Mouse (Mus musculus) hindbrain, embryonic 10.5 days (tissue): ENCODE measurements around the gene Fhit. TPM values are rescaled to one million over a fixed set of nuclear protein-coding genes. Genes with fewer than 3 reads are reported as not detected.

Source experiments
- DNase-seq: peaks from one replicate; pipeline ENCODE4 v3.0.0-alpha.2; 2017; ENCODE audit warnings: low spot score
- H3K27ac ChIP-seq: fragments of 300-500 bp; sonication (generic); 2 replicates; pipeline ENCODE4 v1.5.1; 2016; ENCODE audit warnings: mild to moderate bottlenecking, moderate library complexity
- H3K27me3 ChIP-seq: fragments of 300-500 bp; sonication (generic); 2 replicates; pipeline ENCODE4 v1.6.1; 2016; ENCODE audit warnings: mild to moderate bottlenecking; ENCODE audit not compliant: poor library complexity, insufficient read depth, severe bottlenecking
- H3K36me3 ChIP-seq: fragments of 300-500 bp; sonication (generic); 2 replicates; pipeline ENCODE4 v1.6.1; 2016; ENCODE audit warnings: mild to moderate bottlenecking, moderate library complexity
- H3K4me1 ChIP-seq: fragments of 300-500 bp; sonication (generic); replicated peaks from 2 replicates; pipeline ENCODE4 v1.6.1; 2016; ENCODE audit warnings: mild to moderate bottlenecking
- H3K4me3 ChIP-seq: fragments of 300-500 bp; sonication (generic); 2 replicates; pipeline ENCODE4 v1.5.1; 2016; ENCODE audit warnings: mild to moderate bottlenecking, moderate library complexity
- H3K9me3 ChIP-seq: fragments of 300-500 bp; sonication (generic); 2 replicates; pipeline ENCODE4 v1.6.1; 2016; ENCODE audit warnings: mild to moderate bottlenecking, moderate library complexity
- WGBS: fragments of 180-500 bp; shearing (Covaris S2); methylation state at CpG from one replicate; pipeline ENCODE4 v1.1.7; 2016; 5-methylcytosine and 5-hydroxymethylcytosine counted together
- polyA plus RNA-seq: library from polyadenylated mRNA; unstranded; fragments of >200 nt; fragmentation: Nextera tagmentation; extraction: Ambion mirVana; gene quantifications from 2 replicates; pipeline ENCODE4 v1.2.1, GENCODE M21; 2016

The Fhit gene
- polyA plus RNA-seq, 1 experiment from 2014 or later, result 4.4 TPM

GRCm38 (mm10) chr14:10049947-10050346 is 1111.9 kb downstream of the Fhit start:
- Histone ChIP-seq H3K27ac (no peak overlapping the region), H3K4me3 (no peak overlapping the region), H3K27me3 (no peaks in the 10 kb centered on the region), H3K4me1 (peaks cover 7% of the 10 kb centered on the region; the same call in 1 of the 2 replicates), H3K36me3 (no peaks in the 10 kb centered on the region), H3K9me3 (peaks cover 3% of the 10 kb centered on the region; the same call in 1 of the 2 replicates)
- DNase-seq, result no peak
- 76% methylated on average over 3 of the region's 3 CpGs for WGBS

- no peak for DNase-seq
- H3K27me3 ChIP-seq, result no peaks in the 10 kb centered on the region
- WGBS, result 91% methylated on average over 2 of the region's 2 CpGs
Measured at GRCm38 (mm10) chr14:10047123-10047783, 1114.6 kb downstream of the Fhit start.

DNA sequence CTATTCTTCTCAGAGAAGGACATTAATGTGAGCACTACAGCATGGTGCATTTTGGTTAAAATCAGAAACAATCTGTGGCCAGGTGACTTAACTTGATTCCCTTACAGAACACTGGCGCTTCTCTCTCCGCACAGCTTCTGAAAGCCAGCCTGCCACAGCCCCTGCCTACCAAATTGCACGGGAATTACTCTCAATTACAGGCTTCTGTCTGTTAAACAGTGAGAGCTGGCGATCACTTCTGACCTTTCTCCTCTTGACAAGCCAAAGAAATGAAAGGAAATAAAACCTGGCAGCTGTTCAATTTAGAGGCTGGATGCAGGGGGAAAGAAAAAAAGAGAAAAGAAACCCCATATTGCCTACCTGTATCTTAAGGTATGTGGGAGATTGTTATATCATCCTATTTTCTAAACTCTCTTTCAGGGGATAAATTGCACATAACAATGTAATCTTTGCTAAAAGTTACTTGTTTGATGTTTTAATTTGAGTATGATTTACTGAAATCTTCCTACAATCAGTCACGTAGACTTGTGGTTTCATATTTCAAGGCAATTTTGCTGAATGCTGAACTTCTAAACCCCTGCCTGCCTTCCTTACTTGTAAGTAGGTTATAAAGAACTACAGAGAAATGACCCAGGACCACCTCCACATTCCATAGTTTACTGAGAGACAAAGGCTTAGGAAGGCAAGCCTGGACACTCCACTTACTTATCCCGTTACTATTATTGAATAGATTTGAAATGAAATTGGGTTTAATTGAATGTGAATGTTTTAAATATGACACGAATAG is 1115.3 kb downstream of the Fhit start:
- WGBS, result 25% methylated on average over 7 of the region's 7 CpGs
- H3K36me3 ChIP-seq, result no peaks in the 10 kb centered on the region
- H3K4me3 ChIP-seq, result no peak overlapping the region
- peaks cover 3% of the 10 kb centered on the region; the same call in 1 of the 2 replicates for H3K9me3 ChIP-seq
- H3K27me3 ChIP-seq, result no peaks in the 10 kb centered on the region
- H3K4me1 ChIP-seq, result peaks cover 7% of the 10 kb centered on the region; the same call in 1 of the 2 replicates
- no peak for DNase-seq
- no peak overlapping the region for H3K27ac ChIP-seq

More at GRCm38 (mm10) chr14:10047123-10047783, 1114.6 kb downstream of the Fhit start:
- H3K27ac ChIP-seq, result no peak overlapping the region
- H3K4me1 ChIP-seq, result peaks cover 7% of the 10 kb centered on the region; the same call in 1 of the 2 replicates
- H3K4me3 ChIP-seq, result no peak overlapping the region
- H3K36me3 ChIP-seq, result no peaks in the 10 kb centered on the region
- H3K9me3 ChIP-seq, result peaks cover 3% of the 10 kb centered on the region; the same call in 1 of the 2 replicates

DNA sequence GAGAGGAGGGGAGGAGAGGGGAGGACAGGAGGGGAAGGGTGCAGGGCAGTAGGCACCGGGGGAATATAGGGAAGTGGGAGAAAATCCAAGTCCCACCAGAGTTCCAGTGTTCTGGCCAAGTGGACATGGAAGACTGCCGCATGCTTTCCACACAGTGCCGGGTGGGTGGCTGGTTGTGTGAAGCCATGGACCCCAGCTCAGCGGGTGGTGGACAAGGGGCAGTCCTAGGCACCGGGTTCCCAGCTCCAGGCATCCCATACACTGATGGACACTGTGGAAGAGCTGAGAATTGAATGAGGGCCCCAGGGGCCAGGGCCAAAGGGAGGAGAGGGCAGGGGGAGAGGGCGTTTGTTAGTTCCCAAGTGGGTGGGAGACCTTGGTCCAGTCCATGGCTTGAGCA is 1123.8 kb downstream of the Fhit start:
- H3K9me3 ChIP-seq, result no peaks in the 10 kb centered on the region
- no peak for DNase-seq
- no peaks in the 10 kb centered on the region for H3K36me3 ChIP-seq
- H3K4me1 ChIP-seq, result peaks cover 18% of the 10 kb centered on the region
- 90% methylated on average over 6 of the region's 6 CpGs for WGBS
- no peak overlapping the region for H3K4me3 ChIP-seq
- peaks cover 62% of the 10 kb centered on the region for H3K27me3 ChIP-seq
- no peak overlapping the region for H3K27ac ChIP-seq

- no peak overlapping the region for H3K27ac ChIP-seq
- peaks cover 18% of the 10 kb centered on the region for H3K4me1 ChIP-seq
- H3K4me3 ChIP-seq, result no peak overlapping the region
- WGBS, result 69% methylated on average over 2 of the region's 2 CpGs
- H3K36me3 ChIP-seq, result no peaks in the 10 kb centered on the region
- no peaks in the 10 kb centered on the region for H3K9me3 ChIP-seq
- H3K27me3 ChIP-seq, result peaks cover 68% of the 10 kb centered on the region
- no peak for DNase-seq
Measured at GRCm38 (mm10) chr14:10036685-10037215, 1125.1 kb downstream of the Fhit start.

GRCm38 (mm10) chr14:10035682-10036081 is 1126.2 kb downstream of the Fhit start:
- no peak overlapping the region for H3K4me3 ChIP-seq
- peak; percentile 51 for DNase-seq
- 8% methylated on average over 3 of the region's 3 CpGs for WGBS
- no peaks in the 10 kb centered on the region for H3K36me3 ChIP-seq
- H3K4me1 ChIP-seq, result peaks cover 18% of the 10 kb centered on the region
- H3K27me3 ChIP-seq, result peaks cover 66% of the 10 kb centered on the region
- no peak overlapping the region for H3K27ac ChIP-seq
- H3K9me3 ChIP-seq, result no peaks in the 10 kb centered on the region

DNA sequence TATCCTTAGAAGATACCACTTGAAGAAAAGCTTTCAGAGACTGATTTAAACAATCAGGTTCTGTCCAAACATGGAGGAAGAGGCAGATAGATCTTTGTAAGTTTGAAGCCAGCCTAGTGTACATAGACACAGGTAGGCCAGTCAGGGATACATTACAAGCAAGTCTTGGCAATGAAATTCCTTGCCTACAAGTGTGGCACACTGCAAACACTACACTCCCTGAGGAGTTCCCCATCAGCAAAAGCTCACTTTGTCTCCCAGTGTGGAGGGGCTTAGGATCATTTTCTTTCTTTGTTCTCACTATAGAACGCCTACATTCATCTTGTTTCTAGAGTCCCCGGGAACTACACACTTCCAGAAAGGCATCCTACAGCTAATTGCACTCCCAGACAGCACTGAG is 1126.6 kb downstream of the Fhit start:
- Histone ChIP-seq H3K9me3 (no peaks in the 10 kb centered on the region), H3K4me1 (peaks cover 18% of the 10 kb centered on the region), H3K36me3 (no peaks in the 10 kb centered on the region), H3K27ac (no peak overlapping the region), H3K4me3 (no peak overlapping the region), H3K27me3 (peaks cover 61% of the 10 kb centered on the region)
- 17% methylated on average over 2 of the region's 2 CpGs for WGBS
- DNase-seq, result no peak

DNA sequence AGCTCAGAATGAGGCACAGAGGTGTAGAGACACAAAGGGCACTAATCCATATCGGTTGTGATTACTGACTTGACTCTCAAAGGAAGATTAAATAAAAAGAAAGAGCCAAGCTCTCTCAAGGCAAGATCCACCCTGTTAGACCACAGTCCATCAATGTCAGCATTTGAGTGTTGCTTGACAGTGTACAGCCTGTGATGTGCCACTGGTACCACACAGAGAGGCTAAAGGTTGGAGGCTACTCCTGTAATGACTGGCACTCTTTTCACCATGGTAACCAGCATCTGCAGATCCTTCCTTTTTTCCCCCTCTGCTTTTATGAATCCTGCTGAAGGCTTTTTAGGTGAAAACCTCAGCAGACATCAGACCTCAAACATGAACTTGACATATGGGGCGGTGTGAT is 1138.5 kb downstream of the Fhit start:
- DNase-seq, result no peak
- H3K4me3 ChIP-seq, result no peak overlapping the region
- no peak overlapping the region for H3K27ac ChIP-seq
- no peaks in the 10 kb centered on the region for H3K27me3 ChIP-seq
- 91% methylated on average over 2 of the region's 2 CpGs for WGBS
- 0 out of 2 replicates have a peak, but pooled peaks cover 3% of the 10 kb centered on the region for H3K4me1 ChIP-seq
- no peaks in the 10 kb centered on the region for H3K36me3 ChIP-seq
- 0 out of 2 replicates have a peak, but pooled peaks cover 5% of the 10 kb centered on the region for H3K9me3 ChIP-seq

GRCm38 (mm10) chr14:10022304-10022703 is 1139.5 kb downstream of the Fhit start:
- WGBS, result 65% methylated on average over 2 of the region's 2 CpGs
- Histone ChIP-seq H3K4me1 (0 out of 2 replicates have a peak, but pooled peaks cover 3% of the 10 kb centered on the region), H3K9me3 (no peaks in the 10 kb centered on the region), H3K27me3 (no peaks in the 10 kb centered on the region), H3K4me3 (no peak overlapping the region), H3K36me3 (no peaks in the 10 kb centered on the region), H3K27ac (no peak overlapping the region)
- no peak for DNase-seq

- 88% methylated on average over 5 of the region's 5 CpGs for WGBS
- Histone ChIP-seq H3K36me3 (no peaks in the 10 kb centered on the region), H3K27ac (no peak overlapping the region), H3K9me3 (no peaks in the 10 kb centered on the region), H3K4me1 (0 out of 2 replicates have a peak, but pooled peaks cover 3% of the 10 kb centered on the region), H3K4me3 (no peak overlapping the region), H3K27me3 (no peaks in the 10 kb centered on the region)
- DNase-seq, result no peak
Measured at GRCm38 (mm10) chr14:10020400-10021140, 1141.3 kb downstream of the Fhit start.

DNA sequence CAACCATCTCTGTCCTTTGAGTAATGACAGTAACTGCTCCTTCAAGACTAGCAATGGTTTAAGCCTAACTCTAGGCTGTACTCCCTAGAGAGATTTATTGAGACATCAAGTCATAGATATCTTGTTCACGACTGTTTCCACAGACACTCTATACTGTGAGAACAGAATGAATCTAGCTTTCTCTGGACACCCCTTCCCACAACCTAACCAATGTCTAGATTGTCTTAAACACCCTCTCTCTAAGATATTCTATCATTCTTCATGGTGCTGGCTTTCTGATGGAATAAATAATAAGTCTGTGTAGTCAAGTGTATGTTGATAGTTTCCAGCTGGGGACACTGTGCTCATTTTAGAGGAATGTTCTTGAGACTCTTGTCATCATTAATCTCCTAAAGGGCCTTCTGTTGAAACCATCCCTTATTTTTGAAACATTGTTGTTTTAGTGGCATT is 1148.0 kb downstream of the Fhit start:
- H3K9me3 ChIP-seq, result no peaks in the 10 kb centered on the region
- H3K4me3 ChIP-seq, result no peak overlapping the region
- H3K4me1 ChIP-seq, result peaks cover 2% of the 10 kb centered on the region; the same call in 1 of the 2 replicates
- H3K27ac ChIP-seq, result no peak overlapping the region
- no peaks in the 10 kb centered on the region for H3K27me3 ChIP-seq
- no peak for DNase-seq
- 77% methylated on average over 1 of the region's 1 CpGs for WGBS
- no peaks in the 10 kb centered on the region for H3K36me3 ChIP-seq

DNA sequence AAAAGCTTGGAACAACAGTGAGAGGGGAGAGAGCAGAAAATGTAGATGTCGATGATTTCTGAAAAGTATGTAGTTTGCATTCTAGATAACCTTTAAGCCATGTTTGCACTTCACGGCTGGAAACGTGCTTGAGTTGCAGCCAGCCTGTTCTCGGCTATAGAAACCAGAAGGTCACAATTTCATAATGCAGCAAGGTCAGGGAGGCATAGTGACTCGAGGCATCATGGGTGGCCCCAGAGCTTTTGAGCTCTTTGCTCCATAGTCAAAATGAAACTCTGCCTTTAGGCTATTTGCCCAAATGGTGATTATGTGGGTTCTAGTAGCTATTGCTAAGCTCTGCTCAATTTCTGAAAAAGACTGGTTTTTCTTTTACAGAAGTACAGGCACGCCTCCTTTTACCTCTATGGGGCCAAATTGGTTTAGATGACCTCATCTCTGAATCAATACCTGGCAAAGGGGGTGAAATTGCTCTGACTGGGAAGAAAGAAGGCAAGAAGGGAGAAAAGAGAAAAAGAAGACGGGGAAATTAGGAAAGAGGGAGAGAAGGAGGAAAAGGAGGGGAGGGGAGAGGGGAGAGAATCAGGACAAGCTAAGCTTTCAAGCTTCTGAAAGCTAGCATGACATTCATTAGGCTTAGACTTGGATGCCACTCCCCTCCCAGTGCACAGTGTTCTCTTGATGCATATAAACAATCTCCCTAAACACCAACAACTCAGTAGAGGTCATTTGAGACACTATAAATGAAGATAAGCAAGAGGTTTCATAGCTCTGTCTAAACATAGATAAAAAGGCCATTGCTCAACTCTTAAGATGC is 1148.6 kb downstream of the Fhit start:
- Histone ChIP-seq H3K36me3 (no peaks in the 10 kb centered on the region), H3K27ac (no peak overlapping the region), H3K4me1 (peaks cover 2% of the 10 kb centered on the region; the same call in 1 of the 2 replicates), H3K9me3 (no peaks in the 10 kb centered on the region), H3K4me3 (no peak overlapping the region), H3K27me3 (no peaks in the 10 kb centered on the region)
- no peak for DNase-seq
- 55% methylated on average over 7 of the region's 7 CpGs for WGBS
